Mouse (Mus musculus) neural tube, embryonic 12.5 days (tissue): ENCODE measurements at regions not wholly inside any gene's neighbourhood (a gene's known extent, or its start where the extent isn't known, plus 50 kb on each side); places are given as distances from the start of the nearest gene placed in this dataset.

ENCODE experiments used
- ATAC-seq: fragments of 200-750 bp; cut with Nextera tagmentation; 2 replicates; pipeline ENCODE4 v1.8.0; 2017; ENCODE audit warnings: low read depth, mild to moderate bottlenecking, moderate TSS enrichment, moderate library complexity; ENCODE audit not compliant: low FRiP score
- H3K27ac ChIP-seq: fragments of 300-500 bp; sonication (generic); 2 replicates; pipeline ENCODE4 v1.5.1; 2016
- H3K27me3 ChIP-seq: fragments of 300-500 bp; sonication (generic); replicated peaks from 2 replicates; pipeline ENCODE4 v1.6.1; 2016; ENCODE audit warnings: mild to moderate bottlenecking
- H3K36me3 ChIP-seq: fragments of 300-500 bp; sonication (generic); 2 replicates; pipeline ENCODE4 v1.6.1; 2016; ENCODE audit warnings: mild to moderate bottlenecking
- H3K4me1 ChIP-seq: fragments of 300-500 bp; sonication (generic); 2 replicates; pipeline ENCODE4 v1.6.1; 2016
- H3K4me2 ChIP-seq: fragments of 300-500 bp; sonication (generic); replicated peaks from 2 replicates; pipeline ENCODE4 v1.6.1; 2016; ENCODE audit warnings: mild to moderate bottlenecking
- H3K4me3 ChIP-seq: fragments of 300-500 bp; sonication (generic); 2 replicates; pipeline ENCODE4 v1.5.1; 2016
- H3K9ac ChIP-seq: fragments of 300-500 bp; sonication (generic); 2 replicates; pipeline ENCODE4 v1.6.1; 2016; ENCODE audit warnings: mild to moderate bottlenecking
- H3K9me3 ChIP-seq: fragments of 300-500 bp; sonication (generic); 2 replicates; pipeline ENCODE4 v1.6.1; 2016; ENCODE audit warnings: mild to moderate bottlenecking
- WGBS: fragments of 180-500 bp; shearing (Covaris S2); methylation state at CpG from one replicate; pipeline ENCODE4 v1.1.7; 2016; 5-methylcytosine and 5-hydroxymethylcytosine counted together

DNA sequence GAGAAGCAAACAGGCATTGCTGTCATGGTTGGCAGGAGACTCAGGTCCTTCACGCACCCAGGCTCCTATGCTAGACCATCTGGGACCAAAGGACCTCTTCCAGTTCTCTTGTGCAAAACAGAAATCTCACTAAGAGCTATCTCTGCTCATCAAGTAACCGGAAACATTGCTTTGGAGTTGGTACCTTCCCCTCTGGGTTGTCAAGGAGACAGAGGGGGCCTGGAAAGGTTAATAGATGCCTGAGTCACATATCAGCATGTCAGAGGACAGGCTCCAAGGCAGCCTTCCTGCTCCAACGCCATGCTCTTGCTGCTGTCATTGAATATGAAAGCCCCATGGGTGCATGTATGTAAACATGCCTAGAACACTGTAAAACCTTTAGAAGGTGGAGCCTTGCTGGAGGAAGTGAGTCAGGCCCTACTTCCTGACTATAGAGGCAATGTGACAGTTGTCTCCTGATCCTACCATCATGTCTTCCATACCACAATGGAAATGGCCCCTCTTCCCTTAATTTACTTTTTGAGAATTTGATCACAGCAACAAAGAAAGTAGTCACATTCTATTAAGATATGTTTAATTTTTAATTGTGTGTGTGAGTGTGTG lies 103.8 kb downstream of the Hlx start:
- H3K4me2 ChIP-seq: no peak overlapping the region
- H3K36me3 ChIP-seq: no peaks in the 10 kb centered on the region
- no peaks in the 10 kb centered on the region for H3K27me3 ChIP-seq
- ATAC-seq: no peak
- no peak overlapping the region for H3K4me3 ChIP-seq
- no peak overlapping the region for H3K27ac ChIP-seq
- no peaks in the 10 kb centered on the region for H3K4me1 ChIP-seq
- no peaks in the 10 kb centered on the region for H3K9me3 ChIP-seq
- WGBS: 77% methylated on average over 3 of the region's 3 CpGs
- H3K9ac ChIP-seq: no peak overlapping the region

DNA sequence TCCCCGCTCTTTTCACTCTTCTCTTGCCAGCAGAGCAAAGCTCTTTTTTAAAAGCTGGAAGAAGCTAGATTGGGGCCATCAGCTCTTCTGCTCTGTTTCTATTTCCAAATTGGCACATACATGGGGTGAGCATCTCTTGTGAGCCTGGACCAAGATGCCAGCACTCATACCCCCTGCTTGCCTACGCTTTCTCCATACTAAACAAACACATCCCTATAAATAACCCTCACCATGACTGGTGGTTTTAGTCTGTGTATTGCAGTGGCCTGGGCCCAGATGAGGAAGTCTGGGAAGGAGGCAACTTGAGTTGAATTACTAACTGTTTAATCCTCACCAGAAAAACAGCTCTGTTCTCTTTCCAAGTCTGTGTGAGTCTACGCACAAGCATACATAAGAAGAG lies 110.0 kb downstream of the Hlx start:
- 84% methylated on average over 3 of the region's 3 CpGs for WGBS
- H3K36me3 ChIP-seq: no peaks in the 10 kb centered on the region
- ATAC-seq: no peak
- no peak overlapping the region for H3K4me3 ChIP-seq
- H3K27me3 ChIP-seq: no peaks in the 10 kb centered on the region
- no peak overlapping the region for H3K4me2 ChIP-seq
- no peaks in the 10 kb centered on the region for H3K4me1 ChIP-seq
- H3K9me3 ChIP-seq: no peaks in the 10 kb centered on the region
- H3K27ac ChIP-seq: no peak overlapping the region
- no peak overlapping the region for H3K9ac ChIP-seq

DNA sequence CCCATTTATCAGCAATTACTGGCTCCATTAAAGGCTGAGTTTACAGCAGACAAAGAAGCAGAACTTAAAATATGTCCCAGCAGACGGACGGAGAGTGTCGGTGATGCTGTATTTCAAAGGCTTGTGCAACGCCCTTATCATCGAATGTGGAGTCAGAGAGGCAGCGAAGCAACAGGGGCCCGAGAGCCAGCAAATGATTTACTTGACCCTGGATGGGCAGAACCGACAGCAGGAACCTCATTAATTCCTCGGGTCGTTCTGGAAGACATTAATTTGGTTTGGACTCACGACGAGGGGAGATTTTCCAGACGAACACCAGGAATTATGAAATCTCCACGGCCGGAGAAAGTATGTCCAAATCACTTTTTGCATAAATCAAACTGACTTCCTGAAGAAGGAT lies 110.5 kb downstream of the Hlx start:
- Histone ChIP-seq H3K27me3 (no peaks in the 10 kb centered on the region), H3K4me1 (no peaks in the 10 kb centered on the region), H3K36me3 (no peaks in the 10 kb centered on the region), H3K4me2 (no peak overlapping the region), H3K27ac (no peak overlapping the region), H3K9me3 (no peaks in the 10 kb centered on the region), H3K9ac (no peak overlapping the region), H3K4me3 (no peak overlapping the region)
- no peak for ATAC-seq
- WGBS: 73% methylated on average over 15 of the region's 15 CpGs

DNA sequence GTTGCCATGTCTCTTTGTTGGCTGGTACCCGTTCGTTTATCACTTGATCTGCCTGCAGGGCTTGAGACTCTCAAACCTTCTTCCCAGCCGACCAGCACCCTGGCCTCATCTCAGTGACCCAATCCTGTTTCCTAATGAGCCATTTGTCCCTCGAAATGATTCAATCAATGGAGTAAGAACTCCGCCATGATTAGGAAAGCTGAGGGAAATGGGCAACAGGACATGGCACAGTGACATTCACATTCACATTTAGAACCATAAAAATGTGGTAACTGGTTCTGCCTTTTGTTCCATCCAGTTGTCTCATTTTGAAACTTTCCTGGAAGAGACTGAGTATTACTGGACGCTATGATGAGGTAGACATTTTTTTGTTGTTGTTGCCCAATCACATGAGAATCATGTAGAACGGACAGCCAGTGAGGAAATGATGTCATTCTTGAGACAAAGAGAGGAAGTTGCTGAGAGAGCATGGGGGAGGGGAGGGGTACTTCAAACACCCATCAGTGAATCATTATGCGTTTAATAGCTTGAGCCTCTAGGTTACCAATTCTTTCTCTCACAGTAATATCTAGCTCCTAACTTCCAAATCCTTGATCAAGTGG lies 114.5 kb downstream of the Hlx start:
- 86% methylated on average over 8 of the region's 8 CpGs for WGBS
- no peak for ATAC-seq
- H3K9me3 ChIP-seq: no peaks in the 10 kb centered on the region

DNA sequence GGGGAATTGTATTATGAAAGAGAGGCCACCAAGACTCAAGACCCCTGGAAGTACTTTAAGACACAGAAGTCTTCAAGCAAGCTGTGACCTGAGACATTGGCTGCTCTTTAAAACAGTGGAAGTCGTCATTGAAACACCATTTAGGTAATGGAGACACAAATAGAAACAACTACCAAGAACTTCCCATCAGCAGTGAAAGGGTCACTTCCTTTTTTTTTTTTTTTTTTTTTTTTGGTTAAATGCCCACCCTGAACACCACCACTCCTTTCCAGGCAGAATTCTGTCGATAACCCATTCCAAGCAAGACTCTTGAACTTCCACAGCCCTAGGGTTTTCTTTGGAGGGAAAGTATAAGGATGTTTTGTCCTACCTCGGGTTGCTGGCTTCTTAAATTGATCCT lies 116.4 kb downstream of the Hlx start:
- Histone ChIP-seq H3K4me2 (no peak overlapping the region), H3K9ac (no peak overlapping the region), H3K27ac (no peak overlapping the region), H3K27me3 (no peaks in the 10 kb centered on the region), H3K36me3 (no peaks in the 10 kb centered on the region), H3K4me1 (no peaks in the 10 kb centered on the region), H3K4me3 (no peak overlapping the region), H3K9me3 (no peaks in the 10 kb centered on the region)
- no peak for ATAC-seq
- 78% methylated on average over 3 of the region's 3 CpGs for WGBS

More for the DNA sequence above, 114.5 kb downstream of the Hlx start:
- Histone ChIP-seq H3K36me3 (no peaks in the 10 kb centered on the region), H3K4me1 (no peaks in the 10 kb centered on the region), H3K27ac (no peak overlapping the region), H3K4me2 (no peak overlapping the region), H3K27me3 (no peaks in the 10 kb centered on the region), H3K9ac (no peak overlapping the region), H3K4me3 (no peak overlapping the region)

DNA sequence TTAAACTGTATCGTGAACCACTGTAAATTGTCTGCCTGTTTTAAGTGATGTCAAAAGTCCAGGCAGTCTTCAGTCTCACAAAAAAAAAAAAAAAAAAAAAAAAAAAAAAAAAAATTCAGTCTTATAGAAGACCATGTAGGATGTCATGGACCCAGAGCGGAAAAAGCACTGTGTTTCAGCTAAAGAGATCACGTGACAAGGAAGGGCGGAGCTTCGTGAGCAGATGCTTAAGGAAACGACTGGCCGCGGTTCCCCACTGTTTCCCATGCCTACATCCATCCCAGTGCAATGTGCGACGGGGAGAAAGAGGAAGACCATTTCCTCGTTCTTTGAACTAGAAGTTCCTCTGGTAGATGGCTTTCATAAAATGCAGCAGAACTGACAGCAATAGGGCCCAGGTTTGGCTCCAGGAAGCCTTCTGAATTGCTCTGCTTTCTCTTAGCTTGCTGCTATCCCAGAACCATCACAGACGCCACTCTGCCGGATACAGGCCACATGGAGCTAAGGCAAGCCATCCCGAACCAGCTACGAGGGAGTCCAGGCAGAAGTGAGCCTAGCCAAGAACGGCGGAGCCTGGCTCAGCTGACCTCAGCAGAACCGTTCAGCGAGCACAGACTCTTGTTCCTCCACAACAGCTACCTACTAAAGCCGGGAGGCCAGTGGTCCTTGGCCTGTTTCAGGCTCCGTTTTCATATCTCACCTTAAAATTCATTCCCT lies 117.6 kb downstream of the Hlx start:
- Histone ChIP-seq H3K36me3 (no peaks in the 10 kb centered on the region), H3K4me1 (no peaks in the 10 kb centered on the region), H3K27me3 (no peaks in the 10 kb centered on the region), H3K9me3 (no peaks in the 10 kb centered on the region), H3K27ac (no peak overlapping the region), H3K9ac (no peak overlapping the region), H3K4me3 (no peak overlapping the region), H3K4me2 (no peak overlapping the region)
- ATAC-seq: no peak
- WGBS: 82% methylated on average over 21 of the region's 21 CpGs

DNA sequence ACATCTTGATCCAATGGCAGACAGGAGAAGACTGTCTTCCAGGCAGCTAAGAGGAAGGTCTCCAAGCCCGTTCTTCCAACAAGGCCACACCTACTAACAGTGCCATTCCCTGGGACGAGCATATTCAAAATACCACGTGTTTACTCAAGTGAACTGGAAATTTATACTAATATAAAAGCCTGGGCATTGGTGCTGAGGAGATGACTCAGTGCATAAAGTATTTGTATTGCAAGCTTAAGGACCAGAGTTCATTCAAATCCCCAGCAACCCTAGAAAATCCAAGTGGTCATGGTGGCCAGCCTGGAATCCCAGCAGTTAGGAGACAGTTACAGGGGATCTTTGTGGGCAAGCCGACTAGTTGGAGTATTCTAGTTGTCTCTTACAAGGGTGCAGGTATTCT lies 119.5 kb downstream of the Hlx start:
- H3K4me3 ChIP-seq: no peak overlapping the region
- WGBS: 86% methylated on average over 4 of the region's 4 CpGs
- H3K9ac ChIP-seq: no peak overlapping the region
- ATAC-seq: no peak
- no peaks in the 10 kb centered on the region for H3K9me3 ChIP-seq
- no peaks in the 10 kb centered on the region for H3K27me3 ChIP-seq
- peaks cover 6% of the 10 kb centered on the region; the same call in 1 of the 2 replicates for H3K4me1 ChIP-seq
- no peak overlapping the region for H3K4me2 ChIP-seq
- no peaks in the 10 kb centered on the region for H3K36me3 ChIP-seq
- no peak overlapping the region for H3K27ac ChIP-seq

DNA sequence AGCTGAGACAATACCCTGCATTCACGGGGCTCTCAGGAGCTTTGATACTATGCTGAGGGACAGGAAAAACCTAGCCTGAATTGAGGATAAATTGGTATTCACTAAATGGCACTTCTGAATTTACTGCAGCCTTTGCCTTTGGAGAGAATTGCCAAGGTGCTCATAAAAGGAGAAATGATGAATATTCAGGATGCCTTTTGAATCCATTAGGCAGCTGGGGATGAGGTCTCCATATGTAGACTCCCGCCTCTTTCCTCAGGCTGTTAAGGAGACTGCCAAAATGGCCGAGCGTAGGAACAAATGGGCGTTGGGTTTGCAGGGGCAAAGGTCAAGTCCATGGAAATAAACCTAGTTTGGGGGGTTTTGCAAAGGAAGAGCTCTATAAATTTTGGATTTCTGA lies 123.5 kb downstream of the Hlx start:
- Histone ChIP-seq H3K27me3 (no peaks in the 10 kb centered on the region), H3K4me2 (no peak overlapping the region), H3K4me3 (no peak overlapping the region), H3K9ac (no peak overlapping the region), H3K27ac (no peak overlapping the region), H3K36me3 (no peaks in the 10 kb centered on the region), H3K4me1 (peaks cover 6% of the 10 kb centered on the region; the same call in 1 of the 2 replicates), H3K9me3 (no peaks in the 10 kb centered on the region)
- WGBS: 21% methylated on average over 5 of the region's 5 CpGs
- 0 out of 2 replicates have a peak, but pooled peaks have one; percentile 41 for ATAC-seq

DNA sequence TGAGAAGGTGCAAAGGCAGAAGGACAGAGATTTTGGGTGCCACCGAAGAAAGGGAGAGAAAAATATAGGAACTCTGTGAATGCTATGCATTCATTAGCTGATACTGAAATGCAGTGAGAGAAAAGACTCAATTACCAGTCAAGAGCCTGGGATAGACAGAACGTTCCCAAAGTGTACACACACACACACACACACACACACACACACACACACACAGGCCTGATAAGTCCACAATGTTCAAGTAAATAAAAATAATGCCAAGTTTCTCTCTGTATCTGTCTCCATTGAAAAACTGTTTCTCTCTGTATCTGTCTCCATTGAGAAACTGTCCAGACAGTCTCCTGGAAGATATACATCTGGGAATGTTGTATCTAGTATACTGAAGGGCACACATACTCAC lies 124.1 kb downstream of the Hlx start:
- Histone ChIP-seq H3K4me3 (no peak overlapping the region), H3K27ac (no peak overlapping the region), H3K9me3 (no peaks in the 10 kb centered on the region), H3K36me3 (no peaks in the 10 kb centered on the region), H3K4me1 (peaks cover 6% of the 10 kb centered on the region; the same call in 1 of the 2 replicates), H3K4me2 (no peak overlapping the region), H3K9ac (no peak overlapping the region), H3K27me3 (no peaks in the 10 kb centered on the region)
- 77% methylated on average over 2 of the region's 2 CpGs for WGBS
- no peak for ATAC-seq

DNA sequence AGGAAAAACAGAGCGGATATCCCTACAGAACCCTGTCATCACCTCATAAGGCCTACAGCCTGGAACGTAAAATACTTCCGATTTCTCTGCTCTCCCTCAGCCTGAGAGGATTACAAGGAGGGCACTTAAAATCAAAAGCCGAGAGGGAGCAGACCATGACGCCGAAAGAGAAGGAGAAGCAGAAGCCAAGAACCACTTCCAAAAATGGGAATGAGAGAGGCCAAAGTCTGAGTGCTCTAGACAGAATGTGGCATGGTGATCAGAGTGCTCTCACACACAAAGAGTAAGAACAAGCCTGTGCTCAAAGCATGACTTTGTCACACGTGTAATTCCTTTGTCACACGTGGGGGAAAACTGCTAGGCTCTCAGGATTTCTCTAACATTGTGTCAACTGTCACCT lies 125.9 kb downstream of the Hlx start:
- 86% methylated on average over 8 of the region's 8 CpGs for WGBS
- peaks cover 6% of the 10 kb centered on the region; the same call in 1 of the 2 replicates for H3K4me1 ChIP-seq
- no peak overlapping the region for H3K27ac ChIP-seq
- H3K9ac ChIP-seq: no peak overlapping the region
- no peak overlapping the region for H3K4me3 ChIP-seq
- no peak overlapping the region for H3K4me2 ChIP-seq
- ATAC-seq: no peak
- H3K36me3 ChIP-seq: no peaks in the 10 kb centered on the region
- no peaks in the 10 kb centered on the region for H3K9me3 ChIP-seq
- no peaks in the 10 kb centered on the region for H3K27me3 ChIP-seq

DNA sequence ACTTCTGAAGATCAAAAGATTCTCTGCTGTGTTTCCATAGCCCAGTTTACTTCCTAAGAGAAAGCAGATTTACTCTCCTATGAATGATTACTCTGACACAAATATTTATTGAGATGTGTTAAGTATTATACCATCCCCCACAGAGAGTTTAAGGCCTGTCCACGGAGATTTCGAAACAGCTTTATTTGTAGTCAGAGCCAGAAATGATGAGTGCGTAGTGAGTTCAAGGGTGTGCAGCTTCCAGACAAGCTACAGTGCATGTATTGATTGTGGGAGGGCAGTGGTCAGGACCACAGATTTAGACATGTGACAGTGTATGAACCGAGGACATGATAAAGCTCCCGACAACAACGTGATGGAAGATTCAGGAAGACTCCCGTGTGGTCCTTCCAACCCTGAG lies 126.8 kb downstream of the Hlx start:
- Histone ChIP-seq H3K9me3 (no peaks in the 10 kb centered on the region), H3K4me3 (no peak overlapping the region), H3K27me3 (no peaks in the 10 kb centered on the region), H3K27ac (no peak overlapping the region), H3K4me1 (peaks cover 6% of the 10 kb centered on the region; the same call in 1 of the 2 replicates), H3K36me3 (no peaks in the 10 kb centered on the region), H3K9ac (no peak overlapping the region), H3K4me2 (no peak overlapping the region)
- ATAC-seq: no peak
- WGBS: 87% methylated on average over 7 of the region's 7 CpGs

DNA sequence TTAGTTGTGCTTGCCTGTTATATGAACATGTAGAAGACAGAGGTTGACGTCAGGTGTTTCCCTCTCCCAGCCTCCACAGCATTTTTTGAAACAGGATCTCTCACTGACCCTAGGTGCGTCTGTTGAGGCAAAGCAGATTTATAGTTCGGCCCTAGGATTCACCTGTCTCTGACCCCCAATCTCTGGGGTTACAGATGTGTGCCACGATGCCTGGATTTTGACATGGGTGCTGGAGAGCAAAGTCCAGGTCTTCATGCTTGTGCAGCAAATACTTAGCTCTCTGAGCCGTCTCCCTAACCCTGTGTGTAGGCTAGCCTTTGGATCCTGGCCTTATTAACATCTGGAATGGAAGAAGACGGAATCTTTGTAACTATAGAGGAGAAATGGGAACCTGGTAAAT lies 129.3 kb downstream of the Hlx start:
- Histone ChIP-seq H3K27me3 (no peaks in the 10 kb centered on the region), H3K9me3 (no peaks in the 10 kb centered on the region), H3K4me1 (no peaks in the 10 kb centered on the region), H3K9ac (no peak overlapping the region), H3K27ac (no peak overlapping the region), H3K4me3 (no peak overlapping the region), H3K4me2 (no peak overlapping the region), H3K36me3 (no peaks in the 10 kb centered on the region)
- WGBS: 88% methylated on average over 6 of the region's 6 CpGs
- ATAC-seq: no peak
